Mouse (Mus musculus): ENCODE measurements at regions not wholly inside any gene's neighbourhood (a gene's known extent, or its start where the extent isn't known, plus 50 kb on each side); places are given as distances from the start of the nearest gene placed in this dataset.

- peaks cover 0 to 13% of the 10 kb centered on the region in 2 experiments; a peak in 1 of 4 replicates for H3K4me1 ChIP-seq (ENCODE audit: control insufficient read depth in 2 of 2, insufficient read depth in 2 of 2, low read length in 2 of 2, poor library complexity in 1 of 2)
- in situ Hi-C loops (cut with MboI; ENCODE audit: low sequenced_read_pairs in 2 of 2, unreplicated experiment in 2 of 2) = no loop called here
Observed at GRCm38 (mm10) chr5:120281840-120282565, 149.5 kb upstream of the Lhx5 start.

GRCm38 (mm10) chr5:120284625-120285024 lies 146.9 kb upstream of the Lhx5 start:
- H3K9me3 ChIP-seq (ENCODE audit: control insufficient read depth, insufficient read depth, low read depth, low read length) = no peaks in the 10 kb centered on the region
- H3K36me3 ChIP-seq (ENCODE audit: control insufficient read depth, insufficient read depth, low read length, poor library complexity, severe bottlenecking) = no peaks in the 10 kb centered on the region
- TF ChIP-seq MAFK (IDR thresholded peaks at IDR 0.05; ENCODE audit: insufficient read depth, low read depth, low read length) = no peak
- TF ChIP-seq HCFC1 (IDR thresholded peaks at IDR 0.05; ENCODE audit: borderline replicate concordance, insufficient read depth, low read length) = no peak
- no peak for TF ChIP-seq ZC3H11A (IDR thresholded peaks at IDR 0.05; ENCODE audit: borderline replicate concordance, low read depth, low read length)
- TF ChIP-seq CHD2 (IDR thresholded peaks at IDR 0.05; ENCODE audit: low read depth, low read length) = no peak
- TF ChIP-seq ZNF384 (IDR thresholded peaks at IDR 0.05; ENCODE audit: low read depth, low read length) = no peak
- peaks cover 0 to 13% of the 10 kb centered on the region in 2 experiments; a peak in 1 of 4 replicates for H3K4me1 ChIP-seq (ENCODE audit: control insufficient read depth in 2 of 2, insufficient read depth in 2 of 2, low read length in 2 of 2, poor library complexity in 1 of 2)
- in situ Hi-C loops (cut with MboI; ENCODE audit: low sequenced_read_pairs in 2 of 2, unreplicated experiment in 2 of 2) = no loop called here
- no peak for DNase-seq (ENCODE audit: low read depth, low spot score)
- H3K9ac ChIP-seq (ENCODE audit: insufficient read depth, low read depth, low read length, poor library complexity, severe bottlenecking) = no peak overlapping the region
- no peak overlapping the region for H3K4me3 ChIP-seq (ENCODE audit: insufficient read depth in 1 of 2, low read depth in 1 of 2, low read length in 2 of 2, poor library complexity in 1 of 2, severe bottlenecking in 1 of 2)
- no peak overlapping the region for H3K27ac ChIP-seq (ENCODE audit: insufficient read depth, low read depth, low read length, poor library complexity, severe bottlenecking)

More at GRCm38 (mm10) chr5:120281840-120282565, 149.5 kb upstream of the Lhx5 start:
- DNase-seq (ENCODE audit: low read depth, low spot score) = no peak
- Histone ChIP-seq H3K9ac (ENCODE audit: insufficient read depth, low read depth, low read length, poor library complexity, severe bottlenecking) (no peak overlapping the region), H3K36me3 (ENCODE audit: control insufficient read depth, insufficient read depth, low read length, poor library complexity, severe bottlenecking) (no peaks in the 10 kb centered on the region), H3K9me3 (ENCODE audit: control insufficient read depth, insufficient read depth, low read depth, low read length) (no peaks in the 10 kb centered on the region), H3K27ac (ENCODE audit: insufficient read depth, low read depth, low read length, poor library complexity, severe bottlenecking) (no peak overlapping the region), H3K4me3 (ENCODE audit: insufficient read depth in 1 of 2, low read depth in 1 of 2, low read length in 2 of 2, poor library complexity in 1 of 2, severe bottlenecking in 1 of 2) (no peak overlapping the region)
- no peak for TF ChIP-seq CHD2 (IDR thresholded peaks at IDR 0.05; ENCODE audit: low read depth, low read length)
- TF ChIP-seq HCFC1 (IDR thresholded peaks at IDR 0.05; ENCODE audit: borderline replicate concordance, insufficient read depth, low read length) = no peak
- TF ChIP-seq ZNF384 (IDR thresholded peaks at IDR 0.05; ENCODE audit: low read depth, low read length) = no peak
- no peak for TF ChIP-seq MAFK (IDR thresholded peaks at IDR 0.05; ENCODE audit: insufficient read depth, low read depth, low read length)
- 0 out of 2 replicates have a peak, but pooled peaks have one; percentile 4 for TF ChIP-seq ZC3H11A (IDR thresholded peaks at IDR 0.05; ENCODE audit: borderline replicate concordance, low read depth, low read length)

- H3K4me1 ChIP-seq (ENCODE audit: control insufficient read depth in 2 of 2, insufficient read depth in 2 of 2, low read length in 2 of 2, poor library complexity in 1 of 2) = peaks cover 0 to 11% of the 10 kb centered on the region in 2 experiments; a peak in 1 of 4 replicates
- H3K27ac ChIP-seq (ENCODE audit: insufficient read depth, low read depth, low read length, poor library complexity, severe bottlenecking) = no peak overlapping the region
- no peaks in the 10 kb centered on the region for H3K36me3 ChIP-seq (ENCODE audit: control insufficient read depth, insufficient read depth, low read length, poor library complexity, severe bottlenecking)
- no peak for DNase-seq (ENCODE audit: low read depth, low spot score)
- H3K9ac ChIP-seq (ENCODE audit: insufficient read depth, low read depth, low read length, poor library complexity, severe bottlenecking) = no peak overlapping the region
- in situ Hi-C loops (cut with MboI; ENCODE audit: low sequenced_read_pairs in 2 of 2, unreplicated experiment in 2 of 2) = no loop called here
- TF ChIP-seq HCFC1 (IDR thresholded peaks at IDR 0.05; ENCODE audit: borderline replicate concordance, insufficient read depth, low read length) (no peak), MAFK (IDR thresholded peaks at IDR 0.05; ENCODE audit: insufficient read depth, low read depth, low read length) (no peak)
- H3K9me3 ChIP-seq (ENCODE audit: control insufficient read depth, insufficient read depth, low read depth, low read length) = no peaks in the 10 kb centered on the region
- H3K4me3 ChIP-seq (ENCODE audit: insufficient read depth in 1 of 2, low read depth in 1 of 2, low read length in 2 of 2, poor library complexity in 1 of 2, severe bottlenecking in 1 of 2) = no peak overlapping the region
Observed at GRCm38 (mm10) chr5:120285036-120285435, 146.5 kb upstream of the Lhx5 start.

GRCm38 (mm10) chr5:120286787-120287186 lies 144.7 kb upstream of the Lhx5 start:
- TF ChIP-seq MAFK (IDR thresholded peaks at IDR 0.05; ENCODE audit: insufficient read depth, low read depth, low read length) (no peak), ZC3H11A (IDR thresholded peaks at IDR 0.05; ENCODE audit: borderline replicate concordance, low read depth, low read length) (no peak), CHD2 (IDR thresholded peaks at IDR 0.05; ENCODE audit: low read depth, low read length) (no peak), HCFC1 (IDR thresholded peaks at IDR 0.05; ENCODE audit: borderline replicate concordance, insufficient read depth, low read length) (no peak), ZNF384 (IDR thresholded peaks at IDR 0.05; ENCODE audit: low read depth, low read length) (no peak)
- in situ Hi-C loops (cut with MboI; ENCODE audit: low sequenced_read_pairs in 2 of 2, unreplicated experiment in 2 of 2) = no loop called here
- Histone ChIP-seq H3K9ac (ENCODE audit: insufficient read depth, low read depth, low read length, poor library complexity, severe bottlenecking) (no peak overlapping the region), H3K9me3 (ENCODE audit: control insufficient read depth, insufficient read depth, low read depth, low read length) (no peaks in the 10 kb centered on the region), H3K36me3 (ENCODE audit: control insufficient read depth, insufficient read depth, low read length, poor library complexity, severe bottlenecking) (no peaks in the 10 kb centered on the region), H3K4me1 (ENCODE audit: control insufficient read depth in 2 of 2, insufficient read depth in 2 of 2, low read length in 2 of 2, poor library complexity in 1 of 2) (peaks cover 0 to 5% of the 10 kb centered on the region in 2 experiments; a peak in 1 of 4 replicates), H3K4me3 (ENCODE audit: insufficient read depth in 1 of 2, low read depth in 1 of 2, low read length in 2 of 2, poor library complexity in 1 of 2, severe bottlenecking in 1 of 2) (no peak overlapping the region), H3K27ac (ENCODE audit: insufficient read depth, low read depth, low read length, poor library complexity, severe bottlenecking) (no peak overlapping the region)
- no peak for DNase-seq (ENCODE audit: low read depth, low spot score)

Measured in ES-E14 (cell line).